Mouse (Mus musculus) erythroblast, embryonic 14.5 days (primary cell): ENCODE results near the gene Nenf.

Experiments used
- GATA1 ChIP-seq: IDR thresholded peaks from 2 replicates; pipeline ENCODE4 v1.6.1; 2012; ENCODE audit warnings: low read length, inconsistent platforms, mixed read lengths
- TAL1 ChIP-seq: IDR thresholded peaks from 3 replicates; pipeline ENCODE4 v1.6.1; 2012; ENCODE audit warnings: low read length, inconsistent platforms, mixed read lengths

GRCm38 (mm10) chr1:191349486-191350037 is 31.6 kb upstream of the Nenf start:
- TF ChIP-seq GATA1, result no peak
- TF ChIP-seq TAL1, result no peak
